Mouse (Mus musculus) liver, adult 2 months (tissue): ENCODE results near the gene Krt27. TPM values are rescaled to one million over a fixed set of nuclear protein-coding genes. Genes with fewer than 3 reads are reported as not detected.
A peak's percentile ranks its signal among the peaks of the same experiment; 100 is the strongest.

Source experiments
- DNase-seq: peaks from one replicate; pipeline ENCODE4 v3.0.0-alpha.2; 2011; ENCODE audit warnings: low read depth, low spot score; ENCODE audit errors: extremely low read depth
- H3K27ac ChIP-seq: fragments of 200-500 bp; replicated peaks from 2 replicates; pipeline ENCODE4 v1.5.1; 2012; ENCODE audit warnings: low read depth, mild to moderate bottlenecking, control low read depth, inconsistent platforms, low read length; ENCODE audit not compliant: insufficient read depth
- H3K27me3 ChIP-seq: fragments of 200-500 bp; 2 replicates; pipeline ENCODE4 v1.6.1; 2012; ENCODE audit warnings: mild to moderate bottlenecking, moderate library complexity, low read length, inconsistent platforms; ENCODE audit not compliant: control insufficient read depth, insufficient read depth
- H3K36me3 ChIP-seq: fragments of 200-500 bp; 2 replicates; pipeline ENCODE4 v1.6.1; 2012; ENCODE audit warnings: low read length, inconsistent platforms; ENCODE audit not compliant: control insufficient read depth, insufficient read depth
- H3K4me1 ChIP-seq: fragments of 200-500 bp; 2 replicates; pipeline ENCODE4 v1.6.1; 2011; ENCODE audit warnings: low read length; ENCODE audit not compliant: control insufficient read depth, insufficient read depth
- H3K4me3 ChIP-seq: fragments of 200-500 bp; 2 replicates; pipeline ENCODE4 v1.5.1; 2011; ENCODE audit warnings: low read depth, mild to moderate bottlenecking, control low read depth, low read length, moderate library complexity; ENCODE audit not compliant: insufficient read depth
- H3K79me2 ChIP-seq: fragments of 200-500 bp; 2 replicates; pipeline ENCODE4 v1.6.1; 2012; ENCODE audit warnings: inconsistent platforms, mild to moderate bottlenecking, low read length, moderate library complexity; ENCODE audit not compliant: control insufficient read depth, insufficient read depth
- H3K9ac ChIP-seq: fragments of 200-500 bp; 2 replicates; pipeline ENCODE4 v1.6.1; 2012; ENCODE audit warnings: low read depth, mild to moderate bottlenecking, control low read depth, inconsistent platforms, low read length
- CTCF ChIP-seq: fragments of 200-500 bp; IDR thresholded peaks from 2 replicates; pipeline ENCODE4 v1.5.1; 2011; ENCODE audit warnings: low read depth, low read length, control low read depth
- POLR2A ChIP-seq: fragments of 200-500 bp; IDR thresholded peaks from 2 replicates; pipeline ENCODE4 v1.6.1; 2011; ENCODE audit warnings: low read length, control low read depth; ENCODE audit not compliant: insufficient read depth; ENCODE audit errors: extremely low read depth
- WGBS: fragments of 180-500 bp; shearing (Covaris S2); methylation state at CpG from one replicate; pipeline ENCODE4 v1.1.7; 2018; 5-methylcytosine and 5-hydroxymethylcytosine counted together
- polyA plus RNA-seq: library from polyadenylated mRNA; depleted of rRNA; stranded (reverse); fragments of >200 nt; gene quantifications from 2 replicates; pipeline ENCODE4 v1.2.3, GENCODE M21; 2012; rRNA removed
- total RNA-seq: library from RNA; depleted of rRNA; stranded (reverse); fragments of >200 nt; gene quantifications from 2 replicates; pipeline ENCODE4 v1.2.3, GENCODE M21; 2014; rRNA removed

Gene Krt27
- total and polyA plus RNA-seq, 2 experiments: not detected

- DNase-seq: no peak
- Histone ChIP-seq H3K36me3 (no peaks in the 10 kb centered on the region), H3K27ac (no peak overlapping the region), H3K4me1 (no peaks in the 10 kb centered on the region), H3K79me2 (no peaks in the 10 kb centered on the region), H3K4me3 (no peak overlapping the region), H3K9ac (no peak overlapping the region), H3K27me3 (no peaks in the 10 kb centered on the region)
- 94% methylated on average over 14 of the region's 14 CpGs for WGBS
- TF ChIP-seq CTCF (no peak), POLR2A (no peak)
These were observed 29.8 kb downstream of the Krt27 start for GRCm38 (mm10) chr11:99321094-99321493.

GRCm38 (mm10) chr11:99319127-99319526 lies 31.8 kb downstream of the Krt27 start:
- DNase-seq: peak; percentile 10
- WGBS: 16% methylated on average over 9 of the region's 9 CpGs

GRCm38 (mm10) chr11:99316543-99316942 lies 34.4 kb downstream of the Krt27 start:
- H3K36me3 ChIP-seq: no peaks in the 10 kb centered on the region
- WGBS: 81% methylated on average over 8 of the region's 8 CpGs

More at GRCm38 (mm10) chr11:99319127-99319526, 31.8 kb downstream of the Krt27 start:
- no peaks in the 10 kb centered on the region for H3K27me3 ChIP-seq
- H3K27ac ChIP-seq: no peak overlapping the region
- TF ChIP-seq CTCF (no peak), POLR2A (no peak)
- H3K4me1 ChIP-seq: no peaks in the 10 kb centered on the region
- no peaks in the 10 kb centered on the region for H3K79me2 ChIP-seq
- no peak overlapping the region for H3K9ac ChIP-seq
- H3K36me3 ChIP-seq: no peaks in the 10 kb centered on the region
- no peak overlapping the region for H3K4me3 ChIP-seq

GRCm38 (mm10) chr11:99314594-99314993 lies 36.3 kb downstream of the Krt27 start:
- Histone ChIP-seq H3K27ac (no peak overlapping the region), H3K9ac (no peak overlapping the region), H3K4me1 (no peaks in the 10 kb centered on the region), H3K27me3 (no peaks in the 10 kb centered on the region), H3K36me3 (no peaks in the 10 kb centered on the region), H3K79me2 (no peaks in the 10 kb centered on the region), H3K4me3 (no peak overlapping the region)
- no peak for TF ChIP-seq CTCF
- TF ChIP-seq POLR2A: no peak
- DNase-seq: peak; percentile 48
- 38% methylated on average over 2 of the region's 2 CpGs for WGBS

More at GRCm38 (mm10) chr11:99316543-99316942, 34.4 kb downstream of the Krt27 start:
- H3K79me2 ChIP-seq: no peaks in the 10 kb centered on the region
- no peaks in the 10 kb centered on the region for H3K27me3 ChIP-seq
- TF ChIP-seq CTCF: no peak
- no peak for TF ChIP-seq POLR2A
- no peak for DNase-seq
- no peak overlapping the region for H3K9ac ChIP-seq
- H3K4me1 ChIP-seq: no peaks in the 10 kb centered on the region
- H3K27ac ChIP-seq: no peak overlapping the region
- no peak overlapping the region for H3K4me3 ChIP-seq

- H3K79me2 ChIP-seq: no peaks in the 10 kb centered on the region
- no peaks in the 10 kb centered on the region for H3K4me1 ChIP-seq
- TF ChIP-seq POLR2A (no peak), CTCF (no peak)
- no peaks in the 10 kb centered on the region for H3K36me3 ChIP-seq
- 92% methylated on average over 1 of the region's 1 CpGs for WGBS
- no peak overlapping the region for H3K27ac ChIP-seq
- no peak overlapping the region for H3K4me3 ChIP-seq
- peak; percentile 28 for DNase-seq
- no peak overlapping the region for H3K9ac ChIP-seq
- no peaks in the 10 kb centered on the region for H3K27me3 ChIP-seq
These were observed 40.0 kb downstream of the Krt27 start for GRCm38 (mm10) chr11:99310882-99311281.

GRCm38 (mm10) chr11:99307579-99307978 lies 43.3 kb downstream of the Krt27 start:
- WGBS: 37% methylated on average over 2 of the region's 2 CpGs
- TF ChIP-seq CTCF (peak; percentile 57; the same call in 1 of the 2 replicates), POLR2A (no peak)
- DNase-seq: peak; percentile 42
- Histone ChIP-seq H3K4me1 (no peaks in the 10 kb centered on the region), H3K79me2 (no peaks in the 10 kb centered on the region), H3K27me3 (no peaks in the 10 kb centered on the region), H3K27ac (no peak overlapping the region), H3K4me3 (no peak overlapping the region), H3K36me3 (no peaks in the 10 kb centered on the region), H3K9ac (no peak overlapping the region)

Other genes with a start within 250 kb of the Krt27 start
- gene Ccr7, start 196.0 kb downstream of the Krt27 start, total RNA-seq: 0.55 and 0.74 TPM in 2 replicates
- 0.91 and 1.5 TPM in 2 replicates for gene Ccr7, start 196.0 kb downstream of the Krt27 start, polyA plus RNA-seq
- 25.5 and 35.9 TPM in 2 replicates for gene Smarce1, start 120.1 kb downstream of the Krt27 start, total RNA-seq
- 8.7 and 11.9 TPM in 2 replicates for gene Smarce1, start 120.1 kb downstream of the Krt27 start, polyA plus RNA-seq
- 0.07 and 0.09 TPM in 2 replicates for gene Krt222, start 107.0 kb downstream of the Krt27 start, total RNA-seq
- not detected in 2 replicates for gene Krt222, start 107.0 kb downstream of the Krt27 start, polyA plus RNA-seq
- gene Krt24, start 65.8 kb downstream of the Krt27 start, total RNA-seq: not detected in 2 replicates
- gene Krt24, start 65.8 kb downstream of the Krt27 start, polyA plus RNA-seq: not detected in 2 replicates
- not detected in 2 replicates for gene Krt25, start 28.2 kb downstream of the Krt27 start, total RNA-seq
- gene Krt25, start 28.2 kb downstream of the Krt27 start, polyA plus RNA-seq: not detected in 2 replicates
- gene Krt26, start 13.1 kb downstream of the Krt27 start, total RNA-seq: not detected in 2 replicates
- gene Krt26, start 13.1 kb downstream of the Krt27 start, polyA plus RNA-seq: not detected in 2 replicates
- not detected in 2 replicates for gene Krt28, start 23.8 kb upstream of the Krt27 start, total RNA-seq
- gene Krt28, start 23.8 kb upstream of the Krt27 start, polyA plus RNA-seq: not detected in 2 replicates
- 0.37 and 0.87 TPM in 2 replicates for gene Krt10, start 38.3 kb upstream of the Krt27 start, total RNA-seq
- gene Krt10, start 38.3 kb upstream of the Krt27 start, polyA plus RNA-seq: 0.29 and 0.76 TPM in 2 replicates
- not detected in 2 replicates for gene Krt12, start 71.2 kb upstream of the Krt27 start, total RNA-seq
- gene Krt12, start 71.2 kb upstream of the Krt27 start, polyA plus RNA-seq: not detected in 2 replicates
- gene Krt20, start 87.0 kb upstream of the Krt27 start, total RNA-seq: 0.09 TPM in 1 of 2 replicates, not detected in the other
- gene Krt20, start 87.0 kb upstream of the Krt27 start, polyA plus RNA-seq: 0.04 and 0.15 TPM in 2 replicates
- gene Krt23, start 142.0 kb upstream of the Krt27 start, total RNA-seq: 4.0 and 6.4 TPM in 2 replicates
- gene Krt23, start 142.0 kb upstream of the Krt27 start, polyA plus RNA-seq: 1.4 and 1.7 TPM in 2 replicates
- not detected in 2 replicates for gene Krt39, start 170.2 kb upstream of the Krt27 start, total RNA-seq
- gene Krt39, start 170.2 kb upstream of the Krt27 start, polyA plus RNA-seq: not detected in 2 replicates
- gene Krt40, start 192.1 kb upstream of the Krt27 start, total RNA-seq: not detected in 2 replicates
- not detected in 2 replicates for gene Krt40, start 192.1 kb upstream of the Krt27 start, polyA plus RNA-seq
- not detected in 2 replicates for gene Krtap3-3, start 199.8 kb upstream of the Krt27 start, total RNA-seq
- not detected in 2 replicates for gene Krtap3-3, start 199.8 kb upstream of the Krt27 start, polyA plus RNA-seq
- not detected in 2 replicates for gene Krtap3-2, start 205.7 kb upstream of the Krt27 start, total RNA-seq
- not detected in 2 replicates for gene Krtap3-2, start 205.7 kb upstream of the Krt27 start, polyA plus RNA-seq
- gene Gm11939, start 208.4 kb upstream of the Krt27 start, total RNA-seq: not detected in 2 replicates
- gene Gm11939, start 208.4 kb upstream of the Krt27 start, polyA plus RNA-seq: not detected in 2 replicates
- gene Krtap3-1, start 215.5 kb upstream of the Krt27 start, total RNA-seq: not detected in 2 replicates
- not detected in 2 replicates for gene Krtap3-1, start 215.5 kb upstream of the Krt27 start, polyA plus RNA-seq
- gene Krtap1-5, start 229.9 kb upstream of the Krt27 start, total RNA-seq: not detected in 2 replicates
- gene Krtap1-5, start 229.9 kb upstream of the Krt27 start, polyA plus RNA-seq: not detected in 2 replicates
- not detected in 2 replicates for gene Krtap1-4, start 232.6 kb upstream of the Krt27 start, total RNA-seq
- not detected in 2 replicates for gene Krtap1-4, start 232.6 kb upstream of the Krt27 start, polyA plus RNA-seq
- gene Krtap1-3, start 240.2 kb upstream of the Krt27 start, total RNA-seq: not detected in 2 replicates
- gene Krtap1-3, start 240.2 kb upstream of the Krt27 start, polyA plus RNA-seq: not detected in 2 replicates
- gene Krtap9-3, start 247.0 kb upstream of the Krt27 start, total RNA-seq: not detected in 2 replicates
- not detected in 2 replicates for gene Krtap9-3, start 247.0 kb upstream of the Krt27 start, polyA plus RNA-seq